Comparison of ENCODE assay signal across 16 mouse cellular contexts in genomic region chr6:139154802-139155201, GRCm38 (mm10).
"Had no signal": no experiment of that assay in that cellular context is flagged by ENCODE, and none has a peak within 500 bp of the region (broad histone marks: within the 10 kb centered on the region; RNA-seq: fewer than 3 reads in every experiment).

No protein-coding gene starts in this region.

- ATAC-seq: lung, postnatal 0 days; midbrain, embryonic 13.5 days; midbrain, embryonic 15.5 days had no signal

- H3K9me3 ChIP-seq: lung, embryonic 15.5 days; midbrain, embryonic 13.5 days; midbrain, embryonic 15.5 days; neural tube, embryonic 12.5 days; stomach, embryonic 15.5 days had no signal

- H3K36me3 ChIP-seq: lung, embryonic 15.5 days; midbrain, embryonic 13.5 days; midbrain, embryonic 15.5 days; neural tube, embryonic 12.5 days; stomach, embryonic 15.5 days had no signal

- H3K4me2 ChIP-seq: lung, embryonic 15.5 days; midbrain, embryonic 11.5 days; midbrain, embryonic 13.5 days; midbrain, embryonic 15.5 days; neural tube, embryonic 12.5 days; stomach, embryonic 15.5 days had no signal

- H3K9ac ChIP-seq: lung, embryonic 15.5 days; midbrain, embryonic 13.5 days; midbrain, embryonic 15.5 days; neural tube, embryonic 12.5 days; stomach, embryonic 15.5 days had no signal

- DNase-seq: lung, adult 2 months; lung, postnatal 14 days; lung, postnatal 36 days; right cerebral cortex, postnatal 14 days; thymus, adult 2 months; thymus, postnatal 36 days had no signal

- H3K27ac ChIP-seq: lung, embryonic 15.5 days; macrophage; midbrain, embryonic 13.5 days; midbrain, embryonic 15.5 days; neural tube, embryonic 12.5 days; stomach, embryonic 15.5 days; stomach, postnatal 0 days had no signal

- H3K4me1 ChIP-seq: lung, embryonic 15.5 days; megakaryocyte, embryonic 14.5 days; midbrain, embryonic 13.5 days; midbrain, embryonic 15.5 days; neural tube, embryonic 12.5 days; stomach, embryonic 15.5 days had no signal

- H3K4me3 ChIP-seq: lung, embryonic 15.5 days; megakaryocyte, embryonic 14.5 days; midbrain, embryonic 13.5 days; midbrain, embryonic 15.5 days; neural tube, embryonic 12.5 days; stomach, embryonic 15.5 days had no signal

- H3K27me3 ChIP-seq: lung, embryonic 15.5 days; megakaryocyte, embryonic 14.5 days; midbrain, embryonic 13.5 days; midbrain, embryonic 15.5 days; neural tube, embryonic 12.5 days; stomach, embryonic 15.5 days had no signal
